Mouse (Mus musculus): Measurements from ENCODE around the gene Prss48. TPM values are rescaled to one million over a fixed set of nuclear protein-coding genes. Genes with fewer than 3 reads are reported as not detected.

Prss48 gene
- total RNA-seq, 1 experiment from 2014 or later = not detected

Other genes starting within 250 kb of the Prss48 start
- 5.8 and 9.2 TPM in 2 replicates for gene Fam160a1, start 185.2 kb downstream of the Prss48 start, total RNA-seq (2021)
- gene Glt28d2, start 115.0 kb downstream of the Prss48 start, total RNA-seq (2021) = 1.7 and 2.9 TPM in 2 replicates
- 4.4 and 10.8 TPM in 2 replicates for gene Gm37240, start 115.0 kb downstream of the Prss48 start, total RNA-seq (2021)
- 19.9 and 21.2 TPM in 2 replicates for gene Sh3d19, start 31.4 kb downstream of the Prss48 start, total RNA-seq (2021)
- 721 and 784 TPM in 2 replicates for gene Rps3a1, start 140.2 kb upstream of the Prss48 start, total RNA-seq (2021)
- 36.6 and 40.3 TPM in 2 replicates for gene Lrba, start 222.2 kb upstream of the Prss48 start, total RNA-seq (2021)

All from adrenal gland, postnatal 25 days (tissue).